18 mouse cellular contexts compared by ENCODE assay signal in the genomic region with DNA sequence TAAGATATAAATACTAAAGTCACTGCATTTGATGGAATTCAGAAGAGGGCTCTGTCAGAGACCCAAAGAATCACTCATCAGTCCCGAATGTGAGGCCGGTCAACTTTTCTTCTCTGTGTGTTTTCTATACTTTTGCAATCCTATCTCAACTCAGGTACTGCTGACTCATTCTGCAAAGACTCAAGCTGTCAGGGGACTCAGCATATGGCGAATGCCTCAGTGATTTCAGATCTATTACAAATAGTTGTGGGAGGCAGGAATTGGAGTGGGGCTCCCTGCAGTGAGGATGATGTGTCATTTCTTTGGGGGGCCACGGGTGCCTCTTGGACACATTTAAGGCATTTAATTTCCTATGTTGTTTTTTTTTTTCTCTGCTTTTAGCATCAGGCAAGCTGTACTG.
DNase-seq lines count a peak whose midpoint lies in the region; TF ChIP-seq lines count a peak whose summit lies in the region.
"Had no signal": no experiment of that assay in that cellular context is flagged by ENCODE, and none has a peak within 500 bp of the region (broad histone marks: within the 10 kb centered on the region; RNA-seq: fewer than 3 reads in every experiment).

No protein-coding gene starts in this region.

- H3K27ac ChIP-seq in MEL (ENCODE audit: control insufficient read depth, low read depth, low read length) = no peak overlapping the region
- peak overlapping the region; percentile 11; the same call in 1 of the 2 replicates for H3K27ac ChIP-seq in embryonic fibroblast, embryonic 13.5 days (ENCODE audit: insufficient read depth, low read length)
- H3K27ac ChIP-seq in limb, embryonic 10.5 days = no peak overlapping the region
- H3K27ac ChIP-seq: heart, embryonic 10.5 days; hindbrain, embryonic 15.5 days; kidney, postnatal 0 days; lung, embryonic 15.5 days; neural tube, embryonic 13.5 days had no signal

- no peak for TF ChIP-seq EP300 in MEL (IDR thresholded peaks at IDR 0.05; ENCODE audit: low read depth in 1 of 2, low read length in 2 of 2)

- no peak overlapping the region for H3ac ChIP-seq in C2C12 (ENCODE audit: control insufficient read depth, insufficient read length, low read depth)

- WGBS in limb, embryonic 10.5 days = 62% methylated on average over 4 of the region's 4 CpGs

- H3K79me2 ChIP-seq in C2C12 (ENCODE audit: control insufficient read depth, insufficient read depth) = no peaks in the 10 kb centered on the region
- no peaks in the 10 kb centered on the region for H3K79me2 ChIP-seq in MEL (ENCODE audit: control insufficient read depth, insufficient read depth, low read length, poor library complexity)

- H3K9me3 ChIP-seq in MEL (replicated peaks; ENCODE audit: insufficient read depth, low read length) = no peaks in the 10 kb centered on the region
- no peaks in the 10 kb centered on the region for H3K9me3 ChIP-seq in limb, embryonic 10.5 days (replicated peaks)
- H3K9me3 ChIP-seq: heart, embryonic 10.5 days; hindbrain, embryonic 15.5 days; lung, embryonic 15.5 days; neural tube, embryonic 13.5 days had no signal

- H3K36me3 ChIP-seq in C2C12 (ENCODE audit: control insufficient read depth, insufficient read depth) (no peaks in the 10 kb centered on the region), MEL (ENCODE audit: control insufficient read depth in 1 of 2, insufficient read depth in 2 of 2, low read length in 2 of 2) (peaks cover 0 to 2% of the 10 kb centered on the region in 2 experiments; a peak in 1 of 4 replicates)
- no peaks in the 10 kb centered on the region for H3K36me3 ChIP-seq in limb, embryonic 10.5 days
- H3K36me3 ChIP-seq: heart, embryonic 10.5 days; hindbrain, embryonic 15.5 days; lung, embryonic 15.5 days; neural tube, embryonic 13.5 days had no signal

- H3K9ac ChIP-seq in MEL (ENCODE audit: control insufficient read depth, low read depth, low read length, poor library complexity, severe bottlenecking) = no peak overlapping the region
- H3K9ac ChIP-seq: forebrain, postnatal 0 days; hindbrain, embryonic 15.5 days; lung, embryonic 15.5 days; neural tube, embryonic 13.5 days had no signal

- no peak for TF ChIP-seq CTCF in C2C12 (IDR thresholded peaks at IDR 0.05; ENCODE audit: control insufficient read depth, insufficient read depth, insufficient read length)
- TF ChIP-seq CTCF in MEL (IDR thresholded peaks at IDR 0.05 in 2 of 3, conservative IDR thresholded peaks at IDR 0.05 in 1 of 3; ENCODE audit: control insufficient read depth in 1 of 3, insufficient read depth in 1 of 3, low read depth in 2 of 3, low read length in 3 of 3, poor library complexity in 1 of 3, severe bottlenecking in 1 of 3) = no peak
- TF ChIP-seq CTCF in embryonic fibroblast, embryonic 13.5 days (IDR thresholded peaks at IDR 0.05; ENCODE audit: borderline replicate concordance, insufficient read depth, low read length) = no peak

- H3K4me3 ChIP-seq in C2C12 (ENCODE audit: insufficient read depth, poor library complexity, severe bottlenecking) = no peak overlapping the region
- H3K4me3 ChIP-seq in MEL (ENCODE audit: control insufficient read depth in 1 of 2, insufficient read depth in 1 of 2, low read depth in 2 of 2, low read length in 2 of 2) = no peak overlapping the region
- no peak overlapping the region for H3K4me3 ChIP-seq in embryonic fibroblast, embryonic 13.5 days (ENCODE audit: insufficient read depth, low read length)
- H3K4me3 ChIP-seq in limb, embryonic 10.5 days = no peak overlapping the region
- H3K4me3 ChIP-seq: erythroblast, embryonic 14.5 days; heart, embryonic 10.5 days; hindbrain, embryonic 15.5 days; lung, embryonic 15.5 days; neural tube, embryonic 13.5 days had no signal

- no peak for TF ChIP-seq POLR2A in MEL (IDR thresholded peaks at IDR 0.05; ENCODE audit: control insufficient read depth in 1 of 2, insufficient read depth in 1 of 2, low read depth in 1 of 2, low read length in 2 of 2, poor library complexity in 1 of 2)
- TF ChIP-seq POLR2A in embryonic fibroblast, embryonic 13.5 days (IDR thresholded peaks at IDR 0.05; ENCODE audit: low read depth, low read length) = no peak

- no peaks in the 10 kb centered on the region for H3K79me3 ChIP-seq in C2C12 (ENCODE audit: low read depth)

- no peaks in the 10 kb centered on the region for H3K27me3 ChIP-seq in C2C12 (ENCODE audit: control insufficient read depth, insufficient read depth, insufficient read length)
- no peaks in the 10 kb centered on the region for H3K27me3 ChIP-seq in MEL (ENCODE audit: control insufficient read depth in 1 of 2, insufficient read depth in 2 of 2, low read length in 2 of 2)
- peaks cover 94% of the 10 kb centered on the region for H3K27me3 ChIP-seq in limb, embryonic 10.5 days (ENCODE audit: low read depth, poor library complexity, severe bottlenecking)

- peak; percentile 16 to 44 for DNase-seq in layer of hippocampus, adult 18-20 months (ENCODE audit: low spot score in 2 of 2)
- no peak for DNase-seq in layer of hippocampus, postnatal 25 days (ENCODE audit: extremely low spot score in 1 of 2, low spot score in 1 of 2)
- DNase-seq in MEL (ENCODE audit: low read depth, low spot score) = peak; percentile 11
- DNase-seq in embryo, embryonic 10 days (ENCODE audit: low spot score) = no peak
- DNase-seq in natural killer cell, adult 2 months (ENCODE audit: low spot score in 2 of 2) = no peak
- DNase-seq in limb, embryonic 10.5 days (ENCODE audit: low spot score) = no peak
- DNase-seq: adrenal gland, postnatal 14 days; forebrain, postnatal 0 days; gastrocnemius, postnatal 36 days; heart, postnatal 14 days had no signal

- TF ChIP-seq RAD21 in MEL (IDR thresholded peaks at IDR 0.05; ENCODE audit: low read depth, low read length) = no peak

- 0 out of 4 replicates have a peak, but pooled peaks cover 0 to 3% of the 10 kb centered on the region in 2 experiments for H3K4me1 ChIP-seq in MEL (ENCODE audit: control insufficient read depth in 1 of 2, insufficient read depth in 2 of 2, low read length in 2 of 2)
- peaks cover 5% of the 10 kb centered on the region for H3K4me1 ChIP-seq in embryonic fibroblast, embryonic 13.5 days (ENCODE audit: control insufficient read depth, insufficient read depth, low read length)
- H3K4me1 ChIP-seq in limb, embryonic 10.5 days = peaks cover 34% of the 10 kb centered on the region
- H3K4me1 ChIP-seq: heart, embryonic 10.5 days; hindbrain, embryonic 15.5 days; lung, embryonic 15.5 days; neural tube, embryonic 13.5 days had no signal

TF ChIP-seq in C2C12, 6 proteins besides CTCF, POLR2A, EP300 and RAD21:
- TF ChIP-seq FOSL1 (IDR thresholded peaks at IDR 0.05; ENCODE audit: insufficient read depth, low read length, poor library complexity, severe bottlenecking) = no peak
- peak; percentile 17 for TF ChIP-seq CEBPB (IDR thresholded peaks at IDR 0.05; ENCODE audit: low read depth)

TF ChIP-seq in MEL, 35 proteins besides CTCF, POLR2A, EP300 and RAD21:
- TF ChIP-seq USF2 (IDR thresholded peaks at IDR 0.05; ENCODE audit: borderline replicate concordance in 1 of 2, insufficient read depth in 1 of 2, low read depth in 1 of 2, low read length in 2 of 2) = no peak
- no peak for TF ChIP-seq GATA1 (IDR thresholded peaks at IDR 0.05; ENCODE audit: low read depth, low read length)
- no peak for TF ChIP-seq E2F4 (IDR thresholded peaks at IDR 0.05; ENCODE audit: borderline replicate concordance, low read depth, low read length)
- no peak for TF ChIP-seq POLR2AphosphoS2 (IDR thresholded peaks at IDR 0.05; ENCODE audit: low read length)
- TF ChIP-seq ELF1 (IDR thresholded peaks at IDR 0.05; ENCODE audit: low read depth, low read length) = no peak

Comparison
In these comparisons a context has a peak if more than half of its experiments do, and no peak if none do; other contexts are left out.
1. DNase-seq: peak in layer of hippocampus, adult 18-20 months (2 of 2) and MEL (single experiment); none in layer of hippocampus, postnatal 25 days (0 of 2), embryo, embryonic 10 days (single experiment), natural killer cell, adult 2 months (0 of 2) and limb, embryonic 10.5 days (single experiment).